Mouse (Mus musculus): ENCODE results near the gene Prkcsh. TPM values are rescaled to one million over a fixed set of nuclear protein-coding genes. Genes with fewer than 3 reads are reported as not detected.

Prkcsh gene
- polyA plus RNA-seq, 1 experiment from 2014 or later: 72.2 TPM

DNA sequence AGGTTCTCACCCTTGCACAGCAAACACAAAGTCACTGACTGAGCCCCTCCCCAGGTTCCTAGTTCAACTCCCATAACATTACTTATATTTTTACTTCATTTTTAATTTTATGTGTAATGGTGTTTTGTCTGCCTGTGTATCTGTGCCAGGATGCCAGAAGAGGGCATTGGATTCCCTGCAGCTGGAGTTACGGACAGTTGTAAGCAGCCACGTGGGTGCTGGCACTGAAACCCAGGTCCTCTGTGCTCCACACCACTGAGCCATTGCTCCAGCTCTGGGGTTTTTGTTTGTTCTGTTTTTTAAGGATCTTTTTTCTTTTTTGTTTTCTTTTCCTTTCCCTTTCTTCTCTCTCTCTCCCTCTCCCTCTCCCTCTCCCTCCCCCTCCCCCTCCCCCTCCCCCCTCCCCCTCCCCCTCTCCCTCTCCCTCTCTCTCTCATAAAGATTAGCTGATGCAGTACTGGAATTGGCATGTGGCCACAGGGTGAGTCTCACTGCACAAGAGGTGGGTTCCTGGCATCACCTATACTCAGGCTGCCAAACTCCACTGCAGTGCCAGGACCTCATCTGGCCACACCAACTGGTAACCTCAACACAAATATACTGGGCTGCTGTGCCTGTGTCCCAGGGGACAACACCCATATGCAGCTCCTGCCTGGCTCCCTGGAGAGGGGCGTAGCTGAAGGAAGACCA, 6.3 kb upstream of the Prkcsh start:
- Histone ChIP-seq H3K4me2 (no peak overlapping the region), H3K9ac (ENCODE audit: low read depth, low read length) (no peak overlapping the region), H3K27ac (ENCODE audit: low read depth, low read length) (no peak overlapping the region), H3K36me3 (ENCODE audit: control insufficient read depth, insufficient read depth, low read length) (no peaks in the 10 kb centered on the region), H3K27me3 (ENCODE audit: control insufficient read depth, insufficient read depth, low read length) (peaks cover 19% of the 10 kb centered on the region), H3K4me3 (ENCODE audit: low read depth, low read length) (no peak overlapping the region), H3K4me1 (ENCODE audit: control insufficient read depth, insufficient read depth, low read length) (no peaks in the 10 kb centered on the region), H3K9me3 (replicated peaks; ENCODE audit: control insufficient read depth, low read length) (no peaks in the 10 kb centered on the region)
- no peak for ATAC-seq (replicated peaks; ENCODE audit: insufficient number of reproducible peaks, low FRiP score, low TSS enrichment)
- WGBS (ENCODE audit: insufficient replicate concordance): 76% methylated on average over 3 of the region's 3 CpGs

DNA sequence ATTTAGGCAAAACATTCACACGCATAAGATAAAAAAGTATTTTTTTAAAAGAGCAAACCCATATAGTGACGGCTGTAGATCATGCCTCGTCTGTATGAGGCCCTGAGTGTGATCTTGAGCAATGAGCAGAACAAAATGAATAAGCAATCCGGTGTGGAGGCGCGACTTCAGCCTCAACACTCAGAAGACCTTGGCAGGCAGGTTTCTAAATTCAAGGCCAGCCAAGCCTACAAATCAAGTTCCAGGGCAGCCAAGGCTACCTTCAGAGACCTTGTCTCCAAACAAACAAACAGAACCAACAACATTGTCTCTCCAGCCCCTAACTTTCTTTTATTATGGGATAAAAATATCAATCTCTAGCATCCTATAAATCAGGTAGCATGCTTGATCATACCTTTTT, 2.3 kb upstream of the Prkcsh start:
- H3K4me3 ChIP-seq (ENCODE audit: low read depth, low read length): no peak overlapping the region
- 81% methylated on average over 6 of the region's 6 CpGs for WGBS (ENCODE audit: insufficient replicate concordance)
- H3K9ac ChIP-seq (ENCODE audit: low read depth, low read length): no peak overlapping the region
- peaks cover 13% of the 10 kb centered on the region for H3K4me1 ChIP-seq (ENCODE audit: control insufficient read depth, insufficient read depth, low read length)
- no peaks in the 10 kb centered on the region for H3K36me3 ChIP-seq (ENCODE audit: control insufficient read depth, insufficient read depth, low read length)
- no peaks in the 10 kb centered on the region for H3K9me3 ChIP-seq (replicated peaks; ENCODE audit: control insufficient read depth, low read length)
- H3K27ac ChIP-seq (ENCODE audit: low read depth, low read length): no peak overlapping the region
- no peaks in the 10 kb centered on the region for H3K27me3 ChIP-seq (ENCODE audit: control insufficient read depth, insufficient read depth, low read length)
- H3K4me2 ChIP-seq: no peak overlapping the region
- ATAC-seq (replicated peaks; ENCODE audit: insufficient number of reproducible peaks, low FRiP score, low TSS enrichment): no peak

DNA sequence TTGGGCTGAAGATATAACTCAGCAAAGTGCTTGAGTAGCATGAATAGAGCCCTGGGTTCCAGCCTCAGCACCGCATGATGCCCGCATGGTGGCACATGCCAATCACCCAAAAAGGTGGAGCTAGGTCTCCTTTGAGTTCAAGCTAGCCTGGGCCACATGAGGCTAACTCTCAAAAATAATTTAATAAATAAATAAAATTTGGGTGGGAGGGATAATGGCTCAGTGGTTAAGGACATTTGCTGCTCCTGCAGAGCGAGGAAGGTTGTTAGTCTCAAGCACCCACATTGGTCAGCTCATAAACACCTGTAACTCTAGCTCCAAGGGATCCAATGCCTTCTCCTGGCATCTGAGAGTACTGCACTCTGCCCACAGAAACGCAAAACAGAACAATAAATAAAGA, 973 bp upstream of the Prkcsh start:
- Histone ChIP-seq H3K36me3 (ENCODE audit: control insufficient read depth, insufficient read depth, low read length) (0 out of 2 replicates have a peak, but pooled peaks cover 3% of the 10 kb centered on the region), H3K9me3 (replicated peaks; ENCODE audit: control insufficient read depth, low read length) (no peaks in the 10 kb centered on the region), H3K9ac (ENCODE audit: low read depth, low read length) (no peak overlapping the region), H3K4me1 (ENCODE audit: control insufficient read depth, insufficient read depth, low read length) (peaks cover 13% of the 10 kb centered on the region), H3K27ac (ENCODE audit: low read depth, low read length) (no peak overlapping the region), H3K4me3 (ENCODE audit: low read depth, low read length) (no peak overlapping the region), H3K4me2 (no peak overlapping the region), H3K27me3 (ENCODE audit: control insufficient read depth, insufficient read depth, low read length) (no peaks in the 10 kb centered on the region)
- no peak for ATAC-seq (replicated peaks; ENCODE audit: insufficient number of reproducible peaks, low FRiP score, low TSS enrichment)
- WGBS (ENCODE audit: insufficient replicate concordance): 86% methylated on average over 4 of the region's 4 CpGs

DNA sequence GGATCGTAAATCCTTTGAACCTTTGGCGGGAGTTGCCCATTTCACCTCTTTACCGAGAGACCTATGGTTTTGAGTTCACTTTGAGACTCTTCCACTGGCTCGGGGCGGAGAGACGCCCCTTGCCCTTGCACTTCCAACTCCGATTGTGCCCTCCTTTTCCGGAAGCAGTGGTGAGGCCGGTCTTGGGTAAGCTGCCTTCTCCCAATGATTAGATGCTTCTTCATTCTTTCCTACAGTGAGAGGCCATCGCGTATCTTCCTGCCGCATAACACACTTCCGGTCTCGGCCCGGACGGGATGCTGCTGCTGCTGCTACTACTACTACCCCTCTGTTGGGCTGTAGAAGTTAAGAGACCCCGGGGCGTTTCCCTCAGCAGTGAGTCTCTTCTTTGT, 553 bp downstream of the Prkcsh start:
- Histone ChIP-seq H3K27ac (ENCODE audit: low read depth, low read length) (peak overlapping the region; percentile 54), H3K4me2 (peak overlapping the region; percentile 83), H3K36me3 (ENCODE audit: control insufficient read depth, insufficient read depth, low read length) (peaks cover 3% of the 10 kb centered on the region), H3K9me3 (replicated peaks; ENCODE audit: control insufficient read depth, low read length) (no peaks in the 10 kb centered on the region), H3K27me3 (ENCODE audit: control insufficient read depth, insufficient read depth, low read length) (no peaks in the 10 kb centered on the region), H3K9ac (ENCODE audit: low read depth, low read length) (peak overlapping the region; percentile 74), H3K4me1 (ENCODE audit: control insufficient read depth, insufficient read depth, low read length) (peaks cover 13% of the 10 kb centered on the region), H3K4me3 (ENCODE audit: low read depth, low read length) (peak overlapping the region; percentile 65)
- under 1% methylated on average over 18 of the region's 18 CpGs for whole genome bisulfite sequencing (ENCODE audit: insufficient replicate concordance)
- 0 out of 2 replicates have a peak, but pooled peaks have one; percentile 1 for ATAC-seq (replicated peaks; ENCODE audit: insufficient number of reproducible peaks, low FRiP score, low TSS enrichment)

DNA sequence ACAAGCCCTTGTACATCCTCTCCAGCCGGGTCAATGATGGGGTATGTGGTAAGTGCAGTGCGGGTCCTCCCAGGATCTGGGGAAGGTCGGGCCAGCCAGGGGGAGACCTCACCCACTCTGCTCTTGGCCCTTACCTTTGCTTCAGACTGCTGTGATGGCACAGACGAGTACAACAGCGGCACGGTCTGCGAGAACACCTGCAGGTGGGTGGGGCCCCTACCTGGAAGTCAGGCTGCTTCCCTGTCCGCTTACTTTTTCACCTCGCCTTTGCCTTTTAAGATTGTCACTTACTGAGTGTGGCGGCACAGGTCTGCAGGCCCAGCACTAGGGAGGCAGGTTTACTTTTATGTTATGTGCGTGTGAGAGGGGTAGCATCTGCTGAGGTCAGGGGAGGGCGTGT, 1.9 kb downstream of the Prkcsh start:
- H3K4me3 ChIP-seq (ENCODE audit: low read depth, low read length): no peak overlapping the region
- H3K27ac ChIP-seq (ENCODE audit: low read depth, low read length): no peak overlapping the region
- no peak overlapping the region for H3K9ac ChIP-seq (ENCODE audit: low read depth, low read length)
- no peaks in the 10 kb centered on the region for H3K9me3 ChIP-seq (replicated peaks; ENCODE audit: control insufficient read depth, low read length)
- WGBS (ENCODE audit: insufficient replicate concordance): 87% methylated on average over 12 of the region's 12 CpGs
- peaks cover 13% of the 10 kb centered on the region for H3K36me3 ChIP-seq (ENCODE audit: control insufficient read depth, insufficient read depth, low read length)
- no peaks in the 10 kb centered on the region for H3K27me3 ChIP-seq (ENCODE audit: control insufficient read depth, insufficient read depth, low read length)
- H3K4me2 ChIP-seq: no peak overlapping the region
- H3K4me1 ChIP-seq (ENCODE audit: control insufficient read depth, insufficient read depth, low read length): peaks cover 13% of the 10 kb centered on the region
- ATAC-seq (replicated peaks; ENCODE audit: insufficient number of reproducible peaks, low FRiP score, low TSS enrichment): no peak

DNA sequence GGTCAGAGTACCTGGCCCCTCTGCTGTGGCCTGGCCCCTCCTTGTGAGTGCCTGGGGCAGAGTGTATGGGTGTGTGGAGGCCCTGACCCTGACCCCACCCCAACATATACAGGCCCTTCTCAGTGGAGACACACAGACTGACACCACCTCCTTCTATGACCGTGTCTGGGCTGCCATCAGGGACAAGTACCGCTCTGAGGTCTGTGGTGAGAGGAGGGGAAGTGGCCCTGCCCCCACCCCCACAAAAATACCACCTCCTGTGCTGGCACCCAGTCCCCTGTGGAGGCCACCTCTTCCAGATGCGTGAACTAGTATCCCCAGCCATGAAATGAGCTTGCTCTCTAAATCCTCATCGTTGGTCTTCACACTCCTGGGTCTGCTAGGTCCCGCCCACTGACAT, 8.4 kb downstream of the Prkcsh start:
- Histone ChIP-seq H3K9ac (ENCODE audit: low read depth, low read length) (no peak overlapping the region), H3K27ac (ENCODE audit: low read depth, low read length) (no peak overlapping the region), H3K36me3 (ENCODE audit: control insufficient read depth, insufficient read depth, low read length) (peaks cover 46% of the 10 kb centered on the region), H3K4me3 (ENCODE audit: low read depth, low read length) (no peak overlapping the region), H3K27me3 (ENCODE audit: control insufficient read depth, insufficient read depth, low read length) (no peaks in the 10 kb centered on the region), H3K4me1 (ENCODE audit: control insufficient read depth, insufficient read depth, low read length) (no peaks in the 10 kb centered on the region), H3K4me2 (no peak overlapping the region), H3K9me3 (replicated peaks; ENCODE audit: control insufficient read depth, low read length) (no peaks in the 10 kb centered on the region)
- ATAC-seq (replicated peaks; ENCODE audit: insufficient number of reproducible peaks, low FRiP score, low TSS enrichment): no peak
- WGBS (ENCODE audit: insufficient replicate concordance): 81% methylated on average over 5 of the region's 5 CpGs

DNA sequence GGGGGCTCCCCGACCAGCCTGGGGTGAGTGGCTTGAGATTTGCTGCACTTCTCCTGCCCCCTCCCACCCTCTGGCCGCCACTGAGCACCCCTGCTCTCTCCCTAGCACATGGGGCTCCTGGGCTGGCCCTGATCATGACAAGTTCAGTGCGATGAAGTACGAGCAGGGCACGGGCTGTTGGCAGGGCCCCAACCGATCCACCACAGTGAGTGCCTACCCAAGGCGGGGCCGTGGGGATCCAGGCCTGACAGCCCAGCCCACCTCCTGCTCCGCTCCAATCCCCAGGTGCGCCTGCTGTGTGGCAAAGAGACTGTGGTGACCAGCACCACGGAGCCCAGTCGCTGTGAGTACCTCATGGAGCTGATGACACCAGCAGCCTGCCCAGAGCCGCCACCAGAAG, 10.1 kb downstream of the Prkcsh start:
- no peak for ATAC-seq (replicated peaks; ENCODE audit: insufficient number of reproducible peaks, low FRiP score, low TSS enrichment)
- Histone ChIP-seq H3K27me3 (ENCODE audit: control insufficient read depth, insufficient read depth, low read length) (no peaks in the 10 kb centered on the region), H3K36me3 (ENCODE audit: control insufficient read depth, insufficient read depth, low read length) (peaks cover 44% of the 10 kb centered on the region), H3K4me2 (no peak overlapping the region), H3K27ac (ENCODE audit: low read depth, low read length) (no peak overlapping the region), H3K4me3 (ENCODE audit: low read depth, low read length) (no peak overlapping the region), H3K9me3 (replicated peaks; ENCODE audit: control insufficient read depth, low read length) (no peaks in the 10 kb centered on the region), H3K4me1 (ENCODE audit: control insufficient read depth, insufficient read depth, low read length) (no peaks in the 10 kb centered on the region), H3K9ac (ENCODE audit: low read depth, low read length) (no peak overlapping the region)
- 90% methylated on average over 13 of the region's 13 CpGs for WGBS (ENCODE audit: insufficient replicate concordance)

DNA sequence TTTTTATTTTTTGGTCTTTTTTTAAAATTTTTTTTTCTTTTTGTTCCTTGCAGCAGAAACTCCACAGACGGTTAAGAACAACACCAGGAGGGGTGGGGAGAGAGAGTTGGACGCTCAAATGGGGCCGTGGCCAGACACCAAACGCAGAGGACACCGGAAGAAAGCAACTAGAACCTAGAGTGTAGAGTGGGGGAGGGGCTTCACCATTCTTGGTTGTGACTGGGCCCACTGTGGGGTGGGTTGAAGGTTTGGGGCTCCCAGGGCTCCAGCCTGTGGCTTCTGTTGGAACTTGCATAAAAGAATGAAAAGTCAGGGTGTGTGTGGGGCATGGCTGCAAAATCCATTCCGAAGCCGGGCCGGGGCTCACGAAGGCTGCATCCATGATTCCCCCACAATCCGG, 13.6 kb downstream of the Prkcsh start:
- WGBS (ENCODE audit: insufficient replicate concordance): 73% methylated on average over 10 of the region's 10 CpGs
- ATAC-seq (replicated peaks; ENCODE audit: insufficient number of reproducible peaks, low FRiP score, low TSS enrichment): no peak
- H3K4me2 ChIP-seq: no peak overlapping the region
- no peak overlapping the region for H3K9ac ChIP-seq (ENCODE audit: low read depth, low read length)
- H3K4me1 ChIP-seq (ENCODE audit: control insufficient read depth, insufficient read depth, low read length): no peaks in the 10 kb centered on the region
- no peaks in the 10 kb centered on the region for H3K9me3 ChIP-seq (replicated peaks; ENCODE audit: control insufficient read depth, low read length)
- no peak overlapping the region for H3K27ac ChIP-seq (ENCODE audit: low read depth, low read length)
- H3K27me3 ChIP-seq (ENCODE audit: control insufficient read depth, insufficient read depth, low read length): no peaks in the 10 kb centered on the region
- no peak overlapping the region for H3K4me3 ChIP-seq (ENCODE audit: low read depth, low read length)
- H3K36me3 ChIP-seq (ENCODE audit: control insufficient read depth, insufficient read depth, low read length): peaks cover 25% of the 10 kb centered on the region

DNA sequence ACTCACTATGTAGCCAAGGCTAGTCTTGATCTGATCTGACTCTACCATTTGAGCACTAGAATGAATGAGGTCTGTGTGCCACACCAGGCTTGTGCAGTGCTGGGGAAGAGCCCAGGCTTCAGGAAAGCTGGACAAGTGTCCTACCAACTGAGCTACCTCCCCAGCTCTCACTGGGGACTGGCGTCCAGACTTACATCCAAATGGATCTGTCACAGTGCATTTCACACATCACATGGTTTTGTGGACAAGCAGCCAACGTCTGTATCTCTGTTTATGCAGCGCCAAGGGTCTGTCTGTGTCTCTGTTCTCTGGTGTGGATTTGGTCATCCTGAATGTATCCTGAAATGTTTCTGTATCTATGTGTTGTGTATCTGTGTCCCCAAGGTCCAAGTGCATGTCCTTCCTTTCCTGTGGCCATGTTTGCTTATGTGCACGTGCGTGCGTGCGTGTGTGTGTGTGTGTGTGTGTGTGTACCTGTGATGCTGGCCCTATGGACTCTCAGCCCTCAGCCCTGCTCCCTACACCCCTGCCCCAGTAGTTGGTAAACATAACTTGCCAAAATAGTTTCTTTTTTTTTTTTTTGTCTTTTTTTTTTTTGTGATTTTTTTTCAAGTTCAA, 14.7 kb downstream of the Prkcsh start:
- WGBS (ENCODE audit: insufficient replicate concordance): 73% methylated on average over 7 of the region's 7 CpGs
- H3K36me3 ChIP-seq (ENCODE audit: control insufficient read depth, insufficient read depth, low read length): peaks cover 16% of the 10 kb centered on the region
- no peaks in the 10 kb centered on the region for H3K9me3 ChIP-seq (replicated peaks; ENCODE audit: control insufficient read depth, low read length)
- H3K4me2 ChIP-seq: no peak overlapping the region
- H3K27me3 ChIP-seq (ENCODE audit: control insufficient read depth, insufficient read depth, low read length): no peaks in the 10 kb centered on the region
- ATAC-seq (replicated peaks; ENCODE audit: insufficient number of reproducible peaks, low FRiP score, low TSS enrichment): no peak
- no peaks in the 10 kb centered on the region for H3K4me1 ChIP-seq (ENCODE audit: control insufficient read depth, insufficient read depth, low read length)
- H3K9ac ChIP-seq (ENCODE audit: low read depth, low read length): no peak overlapping the region
- no peak overlapping the region for H3K4me3 ChIP-seq (ENCODE audit: low read depth, low read length)
- H3K27ac ChIP-seq (ENCODE audit: low read depth, low read length): no peak overlapping the region

Data from heart, embryonic 11.5 days (tissue).